Mouse (Mus musculus): ENCODE data around the gene Clcnkb.
A peak's percentile ranks its signal among the peaks of the same experiment; 100 is the strongest.

Clcnkb gene

DNA sequence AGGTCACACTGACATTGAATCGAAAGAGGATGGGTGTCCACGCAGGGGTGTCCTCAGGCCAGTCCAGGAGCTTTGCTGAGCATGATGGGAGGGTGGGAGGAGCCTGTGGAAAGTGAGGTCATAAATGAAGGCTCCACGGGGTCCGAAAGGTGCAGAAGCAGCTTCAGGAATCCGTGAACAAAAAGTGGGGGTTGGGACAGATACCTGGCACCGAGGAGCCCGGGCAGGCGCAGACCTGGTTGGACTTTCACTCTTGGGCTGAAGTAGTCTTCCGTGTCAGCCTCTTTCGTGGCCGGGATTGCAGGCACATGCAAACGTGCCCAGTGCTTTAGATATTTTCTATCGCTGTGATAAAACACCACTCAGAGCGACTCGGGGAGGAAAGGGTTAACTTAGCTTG is 15.6 kb downstream of the Clcnkb start:
- no peak for DNase-seq

- DNase-seq, result no peak
These were observed 17.3 kb downstream of the Clcnkb start, which contains the start of gene Clcnka for GRCm38 (mm10) chr4:141398545-141398944. TSS of gene Clcnka (minus strand) at chr4:141398724.

- no peak for DNase-seq
These were observed 18.0 kb downstream of the Clcnkb start for GRCm38 (mm10) chr4:141397861-141398260.

DNA sequence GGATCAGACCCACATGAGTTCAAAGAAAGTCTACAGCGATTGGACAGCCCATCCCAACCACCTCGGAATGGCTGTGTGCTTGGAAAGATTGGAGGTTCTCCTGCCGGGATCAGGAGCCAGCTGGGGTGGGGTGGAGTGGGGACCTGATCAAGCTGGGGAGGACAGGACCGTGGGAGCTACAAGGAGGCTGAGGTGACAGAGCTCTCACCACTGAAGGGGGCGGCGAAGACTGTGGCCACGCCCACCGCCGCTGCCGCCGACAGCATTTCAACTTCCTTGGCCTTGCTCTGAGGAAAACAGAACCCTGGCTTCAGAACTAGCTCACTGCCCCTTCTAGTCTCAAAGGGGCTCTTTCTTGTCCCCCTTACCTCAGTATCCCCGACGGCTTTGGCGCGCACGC is 21.1 kb downstream of the Clcnkb start:
- no peak for DNase-seq

DNA sequence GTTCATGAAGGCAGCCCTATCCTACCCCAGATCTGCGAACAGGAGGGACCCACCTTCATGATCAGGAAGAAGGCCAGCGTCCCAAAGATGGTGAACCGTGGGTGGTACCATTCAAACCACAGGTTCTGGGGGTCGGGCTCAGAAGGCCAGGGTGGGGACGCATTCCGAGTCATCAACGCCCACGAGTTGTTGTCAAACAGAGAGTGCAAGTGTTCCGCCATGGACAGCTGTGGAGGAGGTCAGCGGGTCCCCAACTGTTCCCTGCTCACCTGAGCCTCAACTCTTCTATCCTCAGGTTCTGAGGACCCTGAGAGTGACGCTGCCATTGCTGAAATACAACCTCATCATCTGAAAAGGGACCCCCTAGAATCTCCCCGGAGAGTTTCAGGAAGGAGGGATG is 24.5 kb downstream of the Clcnkb start:
- no peak for DNase-seq

DNA sequence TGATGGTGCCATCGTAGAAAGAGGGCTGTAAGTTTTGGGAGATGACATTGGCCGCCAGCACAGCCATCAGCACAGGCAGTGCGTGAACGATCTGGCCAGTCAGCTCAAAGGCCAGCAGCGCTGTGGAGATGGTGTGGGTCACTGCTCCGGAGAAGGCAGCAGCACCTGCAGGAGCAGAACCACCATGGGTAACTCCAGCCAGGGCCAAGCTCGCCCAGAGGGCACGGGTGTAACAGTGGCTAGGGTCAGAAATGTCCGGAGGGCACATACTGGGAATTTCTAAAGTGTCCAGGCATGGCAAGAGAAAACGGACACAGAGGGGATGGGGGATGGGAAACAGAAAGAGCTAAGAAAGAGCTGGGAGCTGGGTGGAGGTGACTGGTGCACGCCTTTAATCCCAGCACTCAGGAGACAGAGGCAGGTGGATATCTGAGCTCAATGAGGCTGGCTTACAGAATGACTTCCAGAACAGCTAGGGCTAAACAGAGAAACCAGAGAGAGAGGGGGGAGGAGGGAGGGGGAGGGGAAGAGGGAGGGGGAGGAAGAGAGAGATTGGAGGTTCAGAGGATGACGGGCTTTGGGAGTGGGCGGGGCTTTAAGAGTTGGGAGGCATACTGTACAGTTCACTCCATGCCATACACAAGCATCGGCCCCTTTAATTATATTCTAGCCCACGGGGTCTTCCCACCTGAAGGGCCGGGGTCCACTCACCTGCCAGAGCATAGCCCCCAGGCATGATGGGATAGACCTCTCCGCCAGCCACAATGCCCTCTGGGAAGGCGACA is 26.3 kb downstream of the Clcnkb start:
- no peak for DNase-seq

DNA sequence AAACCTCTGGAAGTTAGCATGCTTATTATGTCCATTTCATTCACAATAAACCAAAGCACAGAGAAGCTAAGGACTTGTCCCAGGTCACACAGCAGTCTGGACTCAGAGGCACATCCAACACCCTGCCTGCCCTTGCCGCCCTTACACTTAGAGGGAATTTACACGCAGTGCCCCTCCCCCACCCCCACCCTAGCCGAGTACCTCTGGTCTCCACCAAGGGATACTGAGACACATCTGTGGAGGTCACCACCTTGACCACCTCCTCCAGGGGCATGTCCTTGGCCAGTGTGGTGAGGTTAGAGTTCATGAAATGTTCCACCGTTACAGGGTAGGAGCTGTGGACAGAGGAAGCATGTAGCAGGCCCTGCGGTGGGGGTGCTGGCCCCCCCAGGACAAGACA is 27.9 kb downstream of the Clcnkb start:
- no peak for DNase-seq

DNA sequence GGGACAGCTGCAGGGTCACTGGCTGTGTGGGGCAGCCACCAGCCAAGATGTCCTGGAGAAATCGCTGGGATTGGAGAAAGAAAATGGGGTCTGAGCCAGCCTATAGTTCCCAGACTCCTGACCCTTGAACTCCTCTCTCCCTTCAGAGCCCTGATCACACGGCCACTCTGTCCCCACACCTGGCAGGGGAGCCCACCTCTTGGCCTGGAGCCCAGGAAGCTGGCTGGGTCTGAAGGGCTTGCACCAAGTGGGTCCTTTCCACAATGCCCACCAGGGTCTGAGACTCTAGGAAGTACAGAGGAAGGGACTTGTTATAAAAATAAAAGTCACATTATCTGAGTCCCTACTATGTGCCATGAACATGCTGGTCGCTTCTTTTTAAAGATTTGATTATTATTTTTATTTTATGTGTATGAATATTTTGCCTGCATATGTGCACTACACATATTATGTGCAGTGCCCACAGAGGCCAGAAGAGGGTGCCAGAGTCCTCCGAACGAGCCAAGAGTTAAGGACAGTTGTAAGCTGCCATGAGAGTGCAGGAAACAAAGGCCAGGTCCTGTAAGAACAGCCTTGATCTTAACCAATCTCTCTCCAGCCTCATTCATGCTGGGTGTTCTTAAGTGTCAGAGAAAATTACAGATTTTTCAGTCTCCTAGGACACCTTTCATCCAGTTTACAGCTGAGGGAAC is 28.6 kb downstream of the Clcnkb start:
- no peak for DNase-seq

DNA sequence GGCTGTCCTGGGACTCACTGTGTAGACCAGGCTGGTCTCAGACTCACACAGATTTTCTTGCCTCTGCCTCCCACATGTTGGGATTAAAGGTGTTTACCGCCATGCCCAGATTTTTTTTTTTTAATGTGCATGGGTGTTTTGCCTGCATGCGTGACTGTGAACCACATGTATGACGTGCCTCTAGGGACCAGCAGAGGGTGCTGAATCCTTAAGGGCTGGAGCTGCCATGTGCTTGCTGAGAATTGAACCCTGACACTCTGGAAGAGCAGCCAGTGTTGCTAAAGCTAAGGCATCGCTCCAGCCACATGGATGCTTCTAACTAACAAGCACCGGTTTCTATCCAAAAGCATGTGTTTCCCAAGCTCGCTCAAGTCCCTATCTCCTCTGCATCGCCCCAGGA is 29.7 kb downstream of the Clcnkb start:
- DNase-seq, result no peak

DNA sequence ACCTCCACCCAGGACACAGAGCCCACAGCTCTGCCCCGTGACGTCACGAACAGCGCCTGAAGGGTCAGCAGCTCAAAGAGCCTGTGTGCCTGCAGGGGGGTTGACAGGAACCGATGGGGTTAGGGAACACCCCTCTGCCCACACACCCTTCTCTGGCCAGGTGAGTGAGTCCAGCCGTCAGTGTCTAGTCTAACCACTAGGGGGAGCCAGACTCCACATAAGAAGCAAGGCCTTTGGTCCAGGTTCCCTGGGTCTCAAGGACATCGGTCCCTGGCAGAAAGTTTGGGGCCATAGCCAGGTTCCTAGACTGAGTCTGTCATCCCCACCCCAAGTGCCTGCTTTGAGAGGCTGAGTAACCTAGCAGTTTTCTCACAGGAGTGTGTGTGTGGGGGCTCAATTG is 30.5 kb downstream of the Clcnkb start:
- DNase-seq, result peak; percentile 17

DNA sequence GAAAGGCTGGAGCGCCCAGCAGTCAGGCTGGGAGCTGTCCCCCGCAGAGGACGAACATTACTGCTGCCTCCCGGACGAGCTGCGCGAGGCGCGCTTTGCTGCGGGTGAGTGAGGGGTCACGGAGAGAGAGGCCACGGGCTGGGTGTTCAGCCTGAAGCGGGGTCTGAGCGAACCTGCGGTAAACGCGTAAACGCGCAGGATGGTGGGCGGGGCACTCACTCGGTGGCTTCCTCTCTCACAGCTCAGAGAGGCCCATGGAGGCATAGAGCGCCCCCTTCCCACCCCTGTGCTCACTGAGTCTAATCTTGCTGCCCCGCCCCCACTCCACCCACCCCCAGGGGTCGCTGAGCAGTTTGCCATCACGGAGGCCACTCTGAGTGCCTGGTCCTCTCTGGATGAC is 33.4 kb downstream of the Clcnkb start:
- no peak for DNase-seq

DNA sequence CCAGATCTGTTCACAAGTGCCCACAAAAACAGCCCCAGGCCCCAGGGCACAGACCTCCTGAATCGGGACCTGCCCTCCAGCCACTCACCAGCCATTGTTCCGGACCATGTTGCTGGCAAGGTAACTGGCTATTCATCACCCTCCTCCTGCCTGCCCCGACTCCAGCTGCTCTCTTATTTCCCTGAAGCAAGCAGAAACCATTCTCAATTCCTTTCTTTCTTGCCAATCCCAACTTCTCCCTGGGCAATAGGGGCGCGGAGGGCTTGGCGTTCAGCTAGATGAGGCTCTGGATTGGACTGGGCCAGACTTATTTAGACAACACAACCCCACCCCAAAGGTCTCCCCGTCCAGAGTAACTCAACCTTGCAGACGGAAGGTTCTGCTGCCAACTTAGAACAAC is 36.1 kb downstream of the Clcnkb start:
- no peak for DNase-seq

DNA sequence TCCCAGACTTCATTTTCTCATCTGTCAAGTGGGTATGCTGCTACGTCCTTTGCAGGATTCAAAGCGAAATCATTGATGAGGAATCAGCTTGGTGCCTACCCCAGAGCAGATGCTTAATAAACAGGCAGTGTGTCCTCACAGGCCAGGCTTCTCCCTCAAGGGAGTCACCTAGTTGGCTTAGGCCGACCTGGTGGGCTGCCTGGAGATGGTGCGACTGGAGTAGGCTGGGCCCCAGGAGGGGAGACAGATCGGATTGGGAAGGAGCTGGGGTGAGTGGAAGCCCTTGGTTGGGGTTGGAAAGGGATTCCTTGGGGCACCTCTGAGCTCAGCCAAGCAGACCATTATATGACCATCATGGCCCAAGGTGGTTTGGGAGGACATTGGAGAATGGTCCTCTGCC is 43.4 kb downstream of the Clcnkb start:
- DNase-seq, result no peak

- DNase-seq, result no peak
These were observed 47.6 kb downstream of the Clcnkb start, which contains the start of gene Fam131c for GRCm38 (mm10) chr4:141367997-141368791. TSS of gene Fam131c (plus strand) at chr4:141368220.

DNA sequence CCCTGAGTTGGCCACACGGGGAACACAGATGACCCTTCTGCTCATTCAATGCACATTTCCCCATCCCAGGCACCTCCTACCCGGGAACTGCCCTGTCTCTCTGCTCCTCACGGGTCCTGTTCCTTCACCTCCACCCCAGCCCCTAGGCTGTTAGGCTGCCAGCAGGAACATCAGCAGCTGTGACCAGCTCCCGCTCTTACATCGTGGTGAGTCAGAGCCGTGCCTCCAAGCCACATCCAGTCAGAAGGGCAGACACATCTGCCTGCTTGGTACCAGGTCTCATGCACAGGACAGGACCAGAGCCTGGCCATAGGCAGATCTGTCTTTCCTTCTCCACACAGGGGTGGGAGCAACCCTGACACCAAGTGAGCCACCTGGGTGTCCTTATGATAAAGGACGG is 49.9 kb downstream of the Clcnkb start:
- DNase-seq, result no peak

GRCm38 (mm10) chr4:141365126-141365525 is 50.7 kb downstream of the Clcnkb start:
- DNase-seq, result no peak

DNA sequence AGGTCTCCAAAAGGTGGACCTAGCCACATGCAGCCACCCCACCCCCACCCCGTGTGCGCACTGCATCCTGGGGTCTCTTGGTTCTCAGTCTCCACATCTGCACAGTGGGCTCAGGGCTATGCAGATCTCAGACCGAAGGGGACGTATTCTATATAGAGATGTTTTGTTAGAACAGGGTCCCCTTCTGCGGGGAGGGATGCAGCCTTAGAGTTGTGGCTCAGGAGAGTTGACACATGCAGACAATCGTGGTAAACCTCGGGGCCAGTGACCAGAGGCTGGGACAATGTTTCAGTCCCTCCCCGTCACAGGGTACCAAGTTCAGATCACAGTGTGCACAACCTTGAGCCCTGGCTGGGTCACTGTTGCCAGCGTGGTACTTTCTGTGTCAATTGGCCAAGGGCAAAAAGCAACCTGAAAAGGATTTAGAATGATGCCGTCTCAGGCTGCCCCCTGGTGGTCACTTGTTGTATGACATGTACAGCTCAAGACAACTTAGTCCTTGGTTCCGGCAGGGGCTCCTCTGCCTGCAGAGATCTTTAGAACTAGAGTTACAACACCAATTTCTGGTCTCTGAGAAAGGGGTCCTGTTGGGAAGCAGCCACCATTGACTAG is 52.8 kb downstream of the Clcnkb start:
- peak; percentile 37 for DNase-seq

DNA sequence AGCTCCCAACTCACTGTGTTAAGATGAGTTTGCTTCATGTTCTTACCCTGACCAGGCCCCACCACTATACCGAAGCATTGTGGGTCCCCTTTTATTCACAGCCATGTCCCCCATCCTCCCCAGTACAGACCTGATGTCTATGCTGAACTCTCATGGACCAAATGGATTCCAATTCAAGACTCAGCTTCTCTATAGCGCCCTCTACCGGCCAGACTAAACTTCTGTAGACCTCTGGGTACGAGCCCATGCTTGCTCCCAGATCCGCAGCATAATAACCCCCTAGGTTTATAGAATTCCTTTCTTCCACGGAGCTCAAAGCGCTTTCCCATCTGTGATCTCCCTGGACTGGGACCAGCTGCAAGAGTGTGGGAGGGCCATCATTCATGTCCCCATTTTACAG is 55.0 kb downstream of the Clcnkb start:
- no peak for DNase-seq

DNA sequence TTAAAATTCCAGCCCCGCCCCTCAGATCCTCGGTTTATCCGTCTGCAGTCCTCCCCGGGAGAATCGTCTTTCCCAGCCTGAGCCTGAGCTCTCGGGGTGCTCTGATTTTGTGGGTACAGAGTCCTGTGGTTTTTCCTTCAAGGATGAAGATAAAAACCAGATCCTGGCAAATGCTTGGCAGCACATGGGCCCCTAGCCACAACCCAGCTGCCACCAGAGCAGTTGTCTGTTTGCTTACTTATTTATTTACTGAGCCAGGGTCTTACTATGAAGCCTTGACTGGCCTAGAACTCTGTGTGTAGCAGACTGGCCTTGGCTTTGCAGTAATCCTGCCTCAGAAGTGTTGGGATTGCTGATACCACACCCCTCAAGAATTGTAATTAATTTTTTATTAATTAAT is 56.6 kb downstream of the Clcnkb start:
- DNase-seq, result no peak

GRCm38 (mm10) chr4:141357811-141358210 is 58.0 kb downstream of the Clcnkb start:
- DNase-seq, result no peak

Measured in cerebellum, adult 11-12 months (tissue).